Mouse (Mus musculus) forebrain, embryonic 14.5 days (tissue): ENCODE measurements at regions not wholly inside any gene's neighbourhood (a gene's known extent, or its start where the extent isn't known, plus 50 kb on each side); places are given as distances from the start of the nearest gene placed in this dataset.
A peak's percentile ranks its signal among the peaks of the same experiment; 100 is the strongest.

ENCODE experiments used
- ATAC-seq: fragments of 200-750 bp; cut with Nextera tagmentation; 2 replicates; pipeline ENCODE4 v1.8.0; 2017; ENCODE audit warnings: mild to moderate bottlenecking, moderate library complexity
- DNase-seq: peaks from one replicate; pipeline ENCODE4 v3.0.0-alpha.2; 2015; ENCODE audit warnings: low spot score
- H3K27ac ChIP-seq: fragments of 300-500 bp; sonication (generic); 2 replicates; pipeline ENCODE4 v1.5.1; 2014; ENCODE audit warnings: low read depth, mild to moderate bottlenecking, control low read depth, low read length, moderate library complexity
- H3K27me3 ChIP-seq: fragments of 300-500 bp; sonication (generic); replicated peaks from 2 replicates; pipeline ENCODE4 v1.6.1; 2014; ENCODE audit warnings: low read length, control low read depth, mixed read lengths; ENCODE audit not compliant: control insufficient read depth, insufficient read depth
- H3K36me3 ChIP-seq: fragments of 300-500 bp; sonication (generic); 2 replicates; pipeline ENCODE4 v1.6.1; 2014; ENCODE audit warnings: low read length, control low read depth; ENCODE audit not compliant: control insufficient read depth, insufficient read depth
- H3K4me1 ChIP-seq: fragments of 300-500 bp; sonication (generic); 2 replicates; pipeline ENCODE4 v1.6.1; 2014; ENCODE audit warnings: antibody characterized with exemption, low read length, control low read depth; ENCODE audit not compliant: control insufficient read depth, insufficient read depth
- H3K4me2 ChIP-seq: fragments of 300-500 bp; sonication (generic); 2 replicates; pipeline ENCODE4 v1.6.1; 2014; ENCODE audit warnings: mild to moderate bottlenecking, control low read depth, low read length
- H3K4me3 ChIP-seq: fragments of 300-500 bp; sonication (generic); 2 replicates; pipeline ENCODE4 v1.5.1; 2014; ENCODE audit warnings: low read depth, low read length, control low read depth
- H3K9ac ChIP-seq: fragments of 300-500 bp; sonication (generic); 2 replicates; pipeline ENCODE4 v1.6.1; 2014; ENCODE audit warnings: mild to moderate bottlenecking, low read length, control low read depth, moderate library complexity
- H3K9me3 ChIP-seq: fragments of 300-500 bp; sonication (generic); replicated peaks from 2 replicates; pipeline ENCODE4 v1.6.1; 2016; ENCODE audit warnings: low read length, control low read depth, mixed read lengths; ENCODE audit not compliant: control insufficient read depth
- WGBS: fragments of 180-500 bp; shearing (Covaris S2); extraction: QIAGEN DNeasy Blood & Tissue Kit; methylation state at CpG from one replicate; pipeline ENCODE4 v1.1.7; 2014; 5-methylcytosine and 5-hydroxymethylcytosine counted together

- ATAC-seq (no peak), DNase-seq (peak; percentile 31)
- 21% methylated on average over 7 of the region's 7 CpGs for WGBS
Measured at GRCm38 (mm10) chr7:73206922-73207811, 168.1 kb upstream of the Rgma start.

GRCm38 (mm10) chr7:73208479-73208816, 166.9 kb upstream of the Rgma start:
- ATAC-seq = peak; percentile 42
- no peak for DNase-seq
- 2% methylated on average over 4 of the region's 4 CpGs for WGBS
- Histone ChIP-seq H3K4me3 (no peak overlapping the region), H3K27me3 (no peaks in the 10 kb centered on the region), H3K36me3 (no peaks in the 10 kb centered on the region), H3K4me1 (peaks cover 43% of the 10 kb centered on the region), H3K4me2 (peak overlapping the region; percentile 14; the same call in 1 of the 2 replicates), H3K27ac (peak overlapping the region; percentile 84), H3K9ac (no peak overlapping the region), H3K9me3 (peaks cover 6% of the 10 kb centered on the region)

More at GRCm38 (mm10) chr7:73206922-73207811, 168.1 kb upstream of the Rgma start:
- Histone ChIP-seq H3K27me3 (no peaks in the 10 kb centered on the region), H3K4me3 (no peak overlapping the region), H3K9me3 (peaks cover 6% of the 10 kb centered on the region), H3K36me3 (no peaks in the 10 kb centered on the region), H3K4me1 (peaks cover 43% of the 10 kb centered on the region), H3K27ac (peak overlapping the region; percentile 84; the same call in 1 of the 2 replicates), H3K4me2 (no peak overlapping the region), H3K9ac (no peak overlapping the region)

GRCm38 (mm10) chr7:73208817-73209602, 166.3 kb upstream of the Rgma start:
- no peaks in the 10 kb centered on the region for H3K36me3 ChIP-seq
- DNase-seq = peak; percentile 94
- H3K4me2 ChIP-seq = peak overlapping the region; percentile 14; the same call in 1 of the 2 replicates
- H3K9ac ChIP-seq = no peak overlapping the region
- peaks cover 43% of the 10 kb centered on the region for H3K4me1 ChIP-seq
- H3K4me3 ChIP-seq = no peak overlapping the region
- H3K9me3 ChIP-seq = peaks cover 6% of the 10 kb centered on the region
- peak; percentile 95 for ATAC-seq
- 1% methylated on average over 18 of the region's 18 CpGs for WGBS
- H3K27ac ChIP-seq = peak overlapping the region; percentile 84
- H3K27me3 ChIP-seq = no peaks in the 10 kb centered on the region

- Histone ChIP-seq H3K4me1 (peaks cover 43% of the 10 kb centered on the region), H3K4me3 (no peak overlapping the region), H3K9me3 (no peaks in the 10 kb centered on the region), H3K36me3 (no peaks in the 10 kb centered on the region), H3K4me2 (no peak overlapping the region), H3K9ac (no peak overlapping the region), H3K27me3 (no peaks in the 10 kb centered on the region), H3K27ac (peak overlapping the region; percentile 84; the same call in 1 of the 2 replicates)
- WGBS = 24% methylated on average over 7 of the region's 7 CpGs
- DNase-seq (peak; percentile 73), ATAC-seq (no peak)
Measured at GRCm38 (mm10) chr7:73210078-73210477, 165.2 kb upstream of the Rgma start.

- H3K9ac ChIP-seq = 0 out of 2 replicates have a peak overlapping the region, but pooled peaks have one; percentile 2
- peaks cover 7% of the 10 kb centered on the region; the same call in 1 of the 2 replicates for H3K4me1 ChIP-seq
- peak overlapping the region; percentile 65 for H3K27ac ChIP-seq
- H3K9me3 ChIP-seq = no peaks in the 10 kb centered on the region
- H3K4me3 ChIP-seq = no peak overlapping the region
- peak; percentile 93 for ATAC-seq
- H3K4me2 ChIP-seq = no peak overlapping the region
- WGBS = 6% methylated on average over 4 of the region's 4 CpGs
- H3K36me3 ChIP-seq = no peaks in the 10 kb centered on the region
- no peaks in the 10 kb centered on the region for H3K27me3 ChIP-seq
- peak; percentile 83 for DNase-seq
Measured at GRCm38 (mm10) chr7:73222237-73222915, 152.9 kb upstream of the Rgma start.

- no peaks in the 10 kb centered on the region for H3K36me3 ChIP-seq
- no peak overlapping the region for H3K4me2 ChIP-seq
- H3K4me1 ChIP-seq = peaks cover 7% of the 10 kb centered on the region; the same call in 1 of the 2 replicates
- H3K4me3 ChIP-seq = no peak overlapping the region
- peak; percentile 67 for ATAC-seq
- H3K27ac ChIP-seq = peak overlapping the region; percentile 34; the same call in 1 of the 2 replicates
- WGBS = 2% methylated on average over 2 of the region's 2 CpGs
- no peaks in the 10 kb centered on the region for H3K27me3 ChIP-seq
- H3K9me3 ChIP-seq = no peaks in the 10 kb centered on the region
- H3K9ac ChIP-seq = no peak overlapping the region
- peak; percentile 41 for DNase-seq
Measured at GRCm38 (mm10) chr7:73222929-73223512, 152.3 kb upstream of the Rgma start.

GRCm38 (mm10) chr7:73233539-73234158, 141.7 kb upstream of the Rgma start:
- Histone ChIP-seq H3K27ac (no peak overlapping the region), H3K27me3 (no peaks in the 10 kb centered on the region), H3K4me3 (no peak overlapping the region), H3K9ac (no peak overlapping the region), H3K4me1 (no peaks in the 10 kb centered on the region), H3K4me2 (no peak overlapping the region), H3K36me3 (no peaks in the 10 kb centered on the region), H3K9me3 (no peaks in the 10 kb centered on the region)
- 88% methylated on average over 8 of the region's 8 CpGs for WGBS
- ATAC-seq (peak; percentile 40; the same call in 1 of the 2 replicates), DNase-seq (no peak)

GRCm38 (mm10) chr7:73238486-73238885, 136.8 kb upstream of the Rgma start:
- 29% methylated on average over 4 of the region's 4 CpGs for WGBS
- Histone ChIP-seq H3K27ac (no peak overlapping the region), H3K27me3 (no peaks in the 10 kb centered on the region), H3K9ac (no peak overlapping the region), H3K4me3 (no peak overlapping the region), H3K9me3 (no peaks in the 10 kb centered on the region), H3K4me2 (no peak overlapping the region), H3K4me1 (no peaks in the 10 kb centered on the region), H3K36me3 (no peaks in the 10 kb centered on the region)
- ATAC-seq = no peak
- DNase-seq = no peak
